Mouse (Mus musculus) erythroblast, embryonic 14.5 days (primary cell): ENCODE measurements around the gene Rnf8. TPM values are rescaled to one million over a fixed set of nuclear protein-coding genes. Genes with fewer than 3 reads are reported as not detected.

ENCODE experiments used
- H3K27me3 ChIP-seq: 2 replicates; pipeline ENCODE4 v1.6.1; 2012; ENCODE audit warnings: inconsistent platforms; ENCODE audit not compliant: control insufficient read depth
- H3K36me3 ChIP-seq: 2 replicates; pipeline ENCODE4 v1.6.1; 2012; ENCODE audit warnings: mild to moderate bottlenecking, inconsistent platforms; ENCODE audit not compliant: control insufficient read depth
- H3K4me1 ChIP-seq: 2 replicates; pipeline ENCODE4 v1.6.1; 2012; ENCODE audit warnings: inconsistent platforms; ENCODE audit not compliant: control insufficient read depth
- H3K4me3 ChIP-seq: replicated peaks from 2 replicates; pipeline ENCODE3; 2012; ENCODE audit warnings: moderate library complexity, mild to moderate bottlenecking, inconsistent platforms
- H3K9me3 ChIP-seq: 2 replicates; pipeline ENCODE4 v1.6.1; 2012; ENCODE audit warnings: low read length, inconsistent platforms, mixed read lengths; ENCODE audit not compliant: control insufficient read depth
- GATA1 ChIP-seq: IDR thresholded peaks from 2 replicates; pipeline ENCODE4 v1.6.1; 2012; ENCODE audit warnings: low read length, inconsistent platforms, mixed read lengths
- TAL1 ChIP-seq: IDR thresholded peaks from 3 replicates; pipeline ENCODE4 v1.6.1; 2012; ENCODE audit warnings: low read length, inconsistent platforms, mixed read lengths
- polyA plus RNA-seq: library from polyadenylated mRNA; stranded (reverse); fragments of >175 nt; gene quantifications from 2 replicates; pipeline ENCODE4 v1.2.3, GENCODE M21; 2012

Rnf8 gene
- polyA plus RNA-seq, 1 experiment: 3.6 TPM

GRCm38 (mm10) chr17:29669936-29670335 is 55.3 kb downstream of the Rnf8 start:
- Histone ChIP-seq H3K4me3 (peak overlapping the region; percentile 45), H3K27me3 (no peaks in the 10 kb centered on the region), H3K4me1 (peaks cover 49% of the 10 kb centered on the region), H3K9me3 (no peaks in the 10 kb centered on the region), H3K36me3 (peaks cover 91% of the 10 kb centered on the region)
- TF ChIP-seq GATA1 (peak; percentile 68), TAL1 (no peak)

- TF ChIP-seq TAL1: no peak
- no peak for TF ChIP-seq GATA1
- peaks cover 93% of the 10 kb centered on the region for H3K36me3 ChIP-seq
- no peak overlapping the region for H3K4me3 ChIP-seq
- H3K9me3 ChIP-seq: no peaks in the 10 kb centered on the region
- H3K27me3 ChIP-seq: no peaks in the 10 kb centered on the region
- peaks cover 47% of the 10 kb centered on the region for H3K4me1 ChIP-seq
Measured at GRCm38 (mm10) chr17:29671021-29671420, 56.4 kb downstream of the Rnf8 start.

- Histone ChIP-seq H3K36me3 (peaks cover 93% of the 10 kb centered on the region), H3K4me3 (no peak overlapping the region), H3K9me3 (no peaks in the 10 kb centered on the region), H3K4me1 (peaks cover 34% of the 10 kb centered on the region), H3K27me3 (no peaks in the 10 kb centered on the region)
- TF ChIP-seq TAL1 (no peak), GATA1 (no peak)
Measured at GRCm38 (mm10) chr17:29673325-29673724, 58.7 kb downstream of the Rnf8 start.

DNA sequence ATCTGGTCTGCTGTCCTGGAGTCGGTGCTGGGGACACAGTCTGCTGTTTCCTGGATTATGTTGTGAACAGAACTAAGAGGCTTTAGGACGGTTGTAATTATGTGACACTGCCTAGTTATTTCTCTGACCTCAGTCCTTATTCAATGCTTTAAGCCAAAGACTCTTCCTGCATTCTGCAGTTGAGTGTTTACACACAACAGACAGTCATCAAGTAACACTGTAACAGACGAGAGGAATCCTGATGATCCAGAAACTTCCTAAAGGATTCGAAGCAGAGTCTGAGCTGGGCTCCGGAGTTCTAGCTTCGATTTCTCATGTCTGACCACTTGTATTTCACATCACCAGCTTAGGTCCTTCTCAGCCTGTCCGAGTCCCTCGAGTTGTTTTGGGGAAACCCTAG is 63.9 kb downstream of the Rnf8 start:
- no peaks in the 10 kb centered on the region for H3K27me3 ChIP-seq
- H3K4me1 ChIP-seq: peaks cover 11% of the 10 kb centered on the region
- peaks cover 99% of the 10 kb centered on the region for H3K36me3 ChIP-seq
- H3K9me3 ChIP-seq: no peaks in the 10 kb centered on the region
- no peak overlapping the region for H3K4me3 ChIP-seq
- TF ChIP-seq TAL1 (no peak), GATA1 (no peak)

DNA sequence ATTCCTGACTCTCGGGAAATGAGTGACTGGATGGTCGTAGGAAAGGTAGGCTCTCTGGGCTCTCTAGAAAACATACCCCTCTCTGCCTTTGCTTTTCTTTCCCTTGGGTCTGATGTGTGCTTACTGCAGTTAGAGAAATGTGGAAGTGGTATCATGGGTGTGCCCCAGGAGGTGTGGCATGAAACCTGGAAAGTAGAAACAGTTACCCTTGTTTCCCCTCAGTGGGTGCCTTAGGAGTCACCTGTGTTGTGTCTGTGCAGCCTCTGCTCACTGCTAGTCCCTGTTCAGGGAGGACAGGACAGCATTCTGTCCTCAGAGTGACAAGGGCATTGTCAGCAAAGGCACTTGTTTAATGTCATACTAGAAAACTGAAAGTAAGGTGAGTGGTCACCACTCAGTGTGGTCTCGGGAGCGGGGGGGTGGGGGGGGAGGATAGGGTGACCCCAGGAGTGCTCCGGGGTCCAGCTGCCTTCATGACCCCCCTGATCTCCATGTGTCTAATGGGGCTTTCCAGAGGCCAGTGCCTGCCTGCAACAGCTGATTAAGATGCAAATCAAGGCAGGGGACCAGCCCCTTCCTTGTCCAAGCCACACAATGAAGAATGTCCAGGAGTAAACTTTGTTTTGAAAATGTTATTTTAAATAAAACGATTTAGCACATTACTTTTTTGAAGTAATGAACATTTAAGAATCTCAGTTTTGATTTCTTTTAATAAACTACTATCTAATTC is 64.6 kb downstream of the Rnf8 start:
- TF ChIP-seq GATA1 (no peak), TAL1 (no peak)
- Histone ChIP-seq H3K4me3 (no peak overlapping the region), H3K27me3 (no peaks in the 10 kb centered on the region), H3K4me1 (peaks cover 17% of the 10 kb centered on the region), H3K36me3 (peaks cover 99% of the 10 kb centered on the region), H3K9me3 (no peaks in the 10 kb centered on the region)

DNA sequence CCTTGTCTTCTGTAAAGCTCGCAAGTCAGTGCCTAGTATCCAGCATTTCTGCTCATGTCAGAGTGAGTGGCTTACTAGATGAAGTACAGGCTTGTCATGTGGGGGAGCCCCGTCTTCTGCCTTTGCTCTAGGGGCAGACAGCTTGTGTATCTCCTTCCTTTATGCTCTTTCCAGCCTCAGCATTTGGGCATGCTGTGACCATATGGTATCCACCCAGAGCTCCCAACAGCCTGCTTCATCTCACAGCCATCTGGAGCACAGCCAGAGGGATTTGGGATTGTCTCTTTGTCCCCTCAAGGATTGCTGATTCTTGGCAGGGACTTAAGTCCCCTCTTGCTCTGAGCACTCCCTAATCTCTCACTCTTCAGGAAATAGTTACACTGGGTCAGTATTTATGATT is 65.6 kb downstream of the Rnf8 start:
- Histone ChIP-seq H3K27me3 (no peaks in the 10 kb centered on the region), H3K36me3 (peaks cover 99% of the 10 kb centered on the region), H3K4me3 (no peak overlapping the region), H3K9me3 (no peaks in the 10 kb centered on the region), H3K4me1 (peaks cover 27% of the 10 kb centered on the region)
- TF ChIP-seq GATA1 (no peak), TAL1 (no peak)

DNA sequence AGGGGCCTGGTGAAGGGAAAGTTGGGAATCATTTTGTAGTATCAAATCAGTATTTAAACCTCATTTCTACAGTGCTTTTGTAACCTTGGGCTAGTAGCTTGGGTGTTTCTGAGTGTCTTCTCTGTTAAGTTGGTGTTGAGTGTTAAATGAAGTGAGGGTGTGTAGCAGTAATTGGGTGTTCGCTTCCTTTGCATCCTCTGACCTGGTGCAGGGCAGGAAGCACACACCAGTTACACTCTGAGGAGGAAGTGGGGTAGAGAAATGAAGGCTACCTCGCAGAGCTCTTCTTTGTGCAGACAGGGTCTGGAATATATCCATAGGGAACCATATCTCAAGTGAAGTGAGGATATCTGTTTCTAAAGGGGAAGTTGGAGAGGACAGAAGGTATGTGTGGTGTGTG is 66.3 kb downstream of the Rnf8 start:
- H3K27me3 ChIP-seq: no peaks in the 10 kb centered on the region
- H3K36me3 ChIP-seq: peaks cover 99% of the 10 kb centered on the region
- peaks cover 35% of the 10 kb centered on the region for H3K4me1 ChIP-seq
- TF ChIP-seq GATA1 (no peak), TAL1 (no peak)
- H3K9me3 ChIP-seq: no peaks in the 10 kb centered on the region
- no peak overlapping the region for H3K4me3 ChIP-seq

DNA sequence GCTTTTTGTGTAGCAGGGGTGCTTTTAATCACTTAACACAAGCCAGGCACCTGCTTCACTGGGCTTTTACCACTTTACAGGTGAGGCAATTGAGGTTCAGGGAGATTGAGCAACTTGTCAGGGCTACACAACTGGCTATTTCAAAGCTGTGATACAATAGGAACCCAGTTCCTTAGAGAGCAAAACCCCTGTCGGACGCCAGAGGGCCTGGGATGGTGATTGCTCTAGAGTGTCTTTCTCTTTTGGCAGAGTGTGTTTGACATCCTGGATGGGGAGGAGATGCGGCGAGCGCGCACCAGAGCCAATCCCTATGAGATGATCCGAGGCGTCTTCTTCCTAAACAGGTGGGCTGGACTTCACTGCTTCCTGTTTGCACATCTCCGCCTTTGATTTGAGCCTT is 67.1 kb downstream of the Rnf8 start:
- Histone ChIP-seq H3K27me3 (no peaks in the 10 kb centered on the region), H3K36me3 (peaks cover 99% of the 10 kb centered on the region), H3K9me3 (no peaks in the 10 kb centered on the region), H3K4me1 (peaks cover 42% of the 10 kb centered on the region), H3K4me3 (no peak overlapping the region)
- TF ChIP-seq TAL1 (no peak), GATA1 (no peak)

DNA sequence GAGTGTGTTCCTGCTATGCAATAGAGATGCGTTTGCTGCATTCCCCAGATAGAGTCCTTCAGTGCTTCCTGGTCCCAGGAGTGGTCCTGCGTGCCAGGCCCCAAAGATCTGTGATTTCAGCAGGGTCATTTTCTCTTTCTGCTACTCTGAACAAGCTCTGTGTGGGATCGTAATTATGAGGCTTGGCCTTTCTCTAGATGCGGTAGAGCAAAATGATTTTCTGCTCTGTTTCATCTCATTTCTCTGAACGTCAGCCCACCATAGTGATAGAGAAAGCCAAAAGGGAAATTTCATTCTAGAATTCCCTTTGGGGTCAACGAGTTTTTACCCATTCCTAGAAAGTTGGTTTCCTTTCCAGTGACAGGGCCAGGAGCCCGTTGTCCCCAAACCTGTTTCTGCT is 67.7 kb downstream of the Rnf8 start:
- Histone ChIP-seq H3K36me3 (peaks cover 99% of the 10 kb centered on the region), H3K9me3 (no peaks in the 10 kb centered on the region), H3K4me1 (peaks cover 48% of the 10 kb centered on the region), H3K4me3 (no peak overlapping the region), H3K27me3 (no peaks in the 10 kb centered on the region)
- no peak for TF ChIP-seq GATA1
- TF ChIP-seq TAL1: no peak

DNA sequence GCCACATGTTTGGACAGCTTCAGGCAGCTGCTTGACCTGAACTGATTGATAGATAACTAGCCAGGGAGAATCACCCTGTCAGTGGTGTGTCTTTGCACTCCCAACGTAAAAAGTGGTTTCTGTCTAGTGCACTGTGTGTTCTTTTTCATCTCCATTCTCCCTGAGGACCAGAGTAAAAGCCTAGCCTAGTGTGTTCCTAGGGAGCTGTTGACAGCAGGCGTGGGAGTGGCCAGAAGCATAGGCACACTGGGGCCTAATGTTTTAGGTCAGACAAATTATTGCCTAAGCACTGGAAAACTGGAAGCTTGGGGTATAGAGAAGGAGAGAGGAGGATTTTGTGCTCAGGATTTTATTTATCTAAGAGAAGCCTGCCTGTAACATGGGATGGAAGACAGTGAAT is 68.5 kb downstream of the Rnf8 start:
- H3K4me1 ChIP-seq: peaks cover 55% of the 10 kb centered on the region

More for the DNA sequence above, 68.5 kb downstream of the Rnf8 start:
- Histone ChIP-seq H3K36me3 (peaks cover 99% of the 10 kb centered on the region), H3K27me3 (no peaks in the 10 kb centered on the region), H3K4me3 (no peak overlapping the region), H3K9me3 (no peaks in the 10 kb centered on the region)
- TF ChIP-seq TAL1: no peak
- no peak for TF ChIP-seq GATA1
